Mouse (Mus musculus) bone marrow, adult 2 months (tissue): ENCODE measurements around the gene Zfp819.

ENCODE experiments used
- CTCF ChIP-seq: fragments of 200-500 bp; IDR thresholded peaks from 2 replicates; pipeline ENCODE4 v1.5.1; 2011; ENCODE audit warnings: low read length, control low read depth; ENCODE audit not compliant: control insufficient read depth, insufficient read depth
- POLR2A ChIP-seq: fragments of 200-500 bp; IDR thresholded peaks from 2 replicates; pipeline ENCODE4 v1.6.1; 2011; ENCODE audit warnings: low read depth, mild to moderate bottlenecking, control low read depth, low read length, borderline replicate concordance; ENCODE audit not compliant: control insufficient read depth

DNA sequence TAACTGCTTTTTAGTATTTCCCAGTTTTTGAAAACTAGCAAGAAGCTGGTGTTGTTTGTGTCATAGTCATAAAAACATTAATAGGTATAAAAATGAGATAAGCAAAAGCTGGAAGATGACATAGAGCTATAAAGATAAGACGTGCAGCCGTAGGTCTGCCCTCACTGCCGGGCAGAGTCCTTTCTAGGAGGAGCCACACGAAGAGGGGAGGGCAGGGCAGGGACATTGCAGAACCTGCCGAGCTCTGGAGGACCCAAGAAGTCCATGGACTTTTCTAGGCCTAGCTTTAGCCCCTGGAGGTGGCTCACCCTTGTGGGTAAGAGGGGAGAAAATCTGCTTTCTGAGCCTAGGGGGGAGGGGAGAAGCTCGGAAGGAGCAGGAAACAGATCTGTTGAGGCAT, 27.5 kb downstream of the Zfp819 start, which contains the start of gene Ceacam18:
- no peak for TF ChIP-seq CTCF
- no peak for TF ChIP-seq POLR2A
